Mouse (Mus musculus) olfactory bulb, adult 2 months (tissue): ENCODE data around the gene Impg2.

Source experiments
- CTCF ChIP-seq: fragments of 200-500 bp; IDR thresholded peaks from 2 replicates; pipeline ENCODE4 v1.5.1; 2012; ENCODE audit warnings: low read depth, mild to moderate bottlenecking, low read length, moderate library complexity; ENCODE audit not compliant: insufficient read depth
- POLR2A ChIP-seq: fragments of 200-500 bp; IDR thresholded peaks from 2 replicates; pipeline ENCODE4 v1.6.1; 2012; ENCODE audit warnings: mild to moderate bottlenecking, low read depth, low read length, moderate library complexity; ENCODE audit not compliant: insufficient read depth

- TF ChIP-seq CTCF (no peak), POLR2A (no peak)
These were observed 82.9 kb downstream of the Impg2 start for GRCm38 (mm10) chr16:56286977-56287376.
